Mouse (Mus musculus) stomach, embryonic 15.5 days (tissue): ENCODE measurements around the gene Prrc2c. TPM values are rescaled to one million over a fixed set of nuclear protein-coding genes. Genes with fewer than 3 reads are reported as not detected.
"Not testable (repeated sequence)": the region's sequence is repeated elsewhere in the genome, so short reads cannot be mapped to it uniquely, and the experiment has no call there.

ENCODE experiments used
- ATAC-seq: fragments of 200-750 bp; cut with Nextera tagmentation; 2 replicates; pipeline ENCODE4 v1.8.0; 2017; ENCODE audit warnings: low read depth, moderate number of reproducible peaks, moderate TSS enrichment; ENCODE audit not compliant: insufficient read depth, low FRiP score
- H3K27ac ChIP-seq: fragments of 300-500 bp; sonication (generic); 2 replicates; pipeline ENCODE4 v1.5.1; 2015; ENCODE audit warnings: mild to moderate bottlenecking, inconsistent platforms
- H3K27me3 ChIP-seq: fragments of 300-500 bp; sonication (generic); replicated peaks from 2 replicates; pipeline ENCODE4 v1.6.1; 2015; ENCODE audit warnings: inconsistent platforms
- H3K36me3 ChIP-seq: fragments of 300-500 bp; sonication (generic); 2 replicates; pipeline ENCODE4 v1.6.1; 2015; ENCODE audit warnings: inconsistent platforms
- H3K4me1 ChIP-seq: fragments of 300-500 bp; sonication (generic); 2 replicates; pipeline ENCODE4 v1.6.1; 2015; ENCODE audit warnings: inconsistent platforms
- H3K4me2 ChIP-seq: fragments of 300-500 bp; sonication (generic); 2 replicates; pipeline ENCODE4 v1.6.1; 2015; ENCODE audit warnings: mild to moderate bottlenecking, inconsistent platforms
- H3K4me3 ChIP-seq: fragments of 300-500 bp; sonication (generic); replicated peaks from 2 replicates; pipeline ENCODE4 v1.5.1; 2015; ENCODE audit warnings: inconsistent platforms
- H3K9ac ChIP-seq: fragments of 300-500 bp; sonication (generic); 2 replicates; pipeline ENCODE4 v1.6.1; 2015; ENCODE audit warnings: inconsistent platforms
- H3K9me3 ChIP-seq: fragments of 300-500 bp; sonication (generic); 2 replicates; pipeline ENCODE4 v1.6.1; 2016; ENCODE audit warnings: inconsistent platforms
- WGBS: fragments of 180-500 bp; shearing (Covaris S2); methylation state at CpG from one replicate; pipeline ENCODE4 v1.1.7; 2015; 5-methylcytosine and 5-hydroxymethylcytosine counted together
- polyA plus RNA-seq: library from polyadenylated mRNA; unstranded; fragments of >200 nt; fragmentation: Nextera tagmentation; extraction: Ambion mirVana; gene quantifications from 2 replicates; pipeline ENCODE4 v1.2.1, GENCODE M21; 2015

Prrc2c gene
- 125 and 144 TPM in 2 replicates for polyA plus RNA-seq

DNA sequence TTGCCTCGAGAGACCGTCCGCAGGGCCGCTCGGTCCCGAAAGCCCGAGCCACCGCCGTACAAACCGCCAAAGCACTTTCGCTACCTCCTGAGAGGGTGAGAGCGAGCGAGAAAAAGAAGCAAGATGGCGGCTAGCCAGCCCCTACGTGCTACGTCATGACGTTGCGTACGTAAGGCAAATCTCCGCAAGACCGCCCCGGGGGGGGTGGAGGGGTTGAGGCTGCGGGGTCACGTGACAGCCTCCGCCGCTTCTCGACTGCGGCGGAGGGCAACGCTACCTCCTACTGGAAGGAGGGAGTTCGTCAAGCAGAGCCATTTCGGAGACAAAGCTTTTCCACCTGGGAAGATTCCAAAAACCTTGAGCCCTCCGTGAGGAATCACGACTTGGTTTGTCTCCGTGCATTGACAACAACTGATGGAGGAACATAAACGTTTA is at the start of gene Prrc2c:
TSS of gene Prrc2c (minus strand) at position 156 of the 435 bp plus-strand sequence.
- H3K27me3 ChIP-seq = no peaks in the 10 kb centered on the region
- H3K9me3 ChIP-seq = no peaks in the 10 kb centered on the region
- WGBS = under 1% methylated on average over 36 of the region's 36 CpGs
- no peaks in the 10 kb centered on the region for H3K36me3 ChIP-seq
- H3K27ac ChIP-seq = peak within 1 kb of the TSS; percentile 100
- H3K4me3 ChIP-seq = peak within 1 kb of the TSS; percentile 99
- H3K4me1 ChIP-seq = no peaks in the 10 kb centered on the region
- peak within 1 kb of the TSS; percentile 63 for H3K4me2 ChIP-seq
- peak within 1 kb of the TSS; percentile 99 for H3K9ac ChIP-seq
- peak; percentile 96 for ATAC-seq

DNA sequence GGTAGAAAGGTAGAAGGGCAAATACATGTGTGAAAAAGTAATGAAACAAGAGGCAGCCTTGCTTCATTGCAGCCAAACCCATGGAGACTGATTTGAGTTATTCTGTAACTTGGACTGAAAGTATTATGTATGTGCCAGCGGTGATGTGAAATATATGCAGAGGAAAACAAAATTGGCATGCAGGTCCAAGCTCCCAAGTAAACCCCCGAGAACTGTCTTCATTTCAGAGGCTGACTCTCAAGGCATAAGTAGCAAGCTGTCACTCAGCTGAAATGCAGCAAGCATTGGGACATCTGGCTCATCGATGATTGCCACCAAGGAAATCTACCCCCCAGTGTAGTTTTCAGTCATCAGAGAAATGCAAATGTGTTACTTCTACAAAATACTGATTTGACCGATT is 44.9 kb upstream of the Prrc2c start:
- WGBS = 78% methylated on average over 4 of the region's 4 CpGs
- ATAC-seq = no peak

DNA sequence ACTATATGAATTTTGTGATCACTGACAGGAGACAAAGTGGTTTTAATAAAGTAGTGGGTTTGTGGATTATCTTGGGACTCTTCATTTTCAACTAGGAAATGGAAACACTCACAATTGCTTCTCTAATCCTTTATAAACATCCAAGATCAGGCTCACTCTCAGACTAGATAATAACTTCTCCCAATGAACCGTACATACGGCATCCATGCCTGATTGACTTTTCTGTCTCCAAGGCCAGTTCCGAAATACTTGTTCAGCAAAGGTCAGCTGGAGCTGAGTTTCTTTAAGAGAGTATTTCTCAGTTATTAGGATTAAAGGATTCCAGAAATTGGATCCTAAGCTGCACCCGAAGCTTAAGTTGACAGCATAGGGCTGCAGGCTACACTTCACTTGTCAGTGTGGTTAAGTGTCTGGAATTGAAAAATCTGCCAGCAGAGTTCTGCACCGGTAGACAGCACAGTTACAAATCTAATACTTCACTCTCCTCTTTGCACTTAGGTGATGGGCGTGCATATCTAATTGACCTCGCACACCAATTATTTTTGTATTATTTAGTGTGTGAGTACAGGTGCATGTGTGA is 43.4 kb upstream of the Prrc2c start:
- Histone ChIP-seq H3K36me3 (no peaks in the 10 kb centered on the region), H3K4me2 (no peak overlapping the region), H3K9ac (no peak overlapping the region), H3K9me3 (no peaks in the 10 kb centered on the region), H3K27me3 (no peaks in the 10 kb centered on the region), H3K27ac (no peak overlapping the region), H3K4me3 (no peak overlapping the region), H3K4me1 (no peaks in the 10 kb centered on the region)
- no peak for ATAC-seq
- 75% methylated on average over 7 of the region's 7 CpGs for WGBS

More for the DNA sequence above, 44.9 kb upstream of the Prrc2c start:
- Histone ChIP-seq H3K27ac (no peak overlapping the region), H3K4me1 (no peaks in the 10 kb centered on the region), H3K9ac (no peak overlapping the region), H3K27me3 (no peaks in the 10 kb centered on the region), H3K9me3 (no peaks in the 10 kb centered on the region), H3K4me2 (no peak overlapping the region), H3K36me3 (no peaks in the 10 kb centered on the region), H3K4me3 (no peak overlapping the region)

DNA sequence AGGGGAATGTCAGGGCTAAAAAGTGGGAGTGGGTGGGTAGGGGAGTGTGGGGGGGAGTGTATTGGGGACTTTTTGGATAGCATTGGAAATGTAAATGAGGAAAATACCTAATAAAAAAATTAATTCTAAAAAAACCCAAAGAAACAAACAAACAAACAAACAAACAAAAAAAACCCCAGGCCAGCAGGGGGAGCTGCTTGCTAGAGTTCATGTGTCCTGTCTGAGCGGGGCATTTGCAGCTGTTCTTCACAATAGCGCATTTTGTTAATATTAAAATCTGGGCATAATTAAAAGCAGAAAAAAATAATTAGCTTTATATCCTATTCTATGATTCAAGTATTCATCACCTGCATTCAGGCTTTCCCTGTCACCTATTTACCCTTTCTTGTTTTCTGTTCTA is 40.7 kb upstream of the Prrc2c start:
- ATAC-seq, H3K4me1 ChIP-seq, H3K9ac ChIP-seq, H3K4me3 ChIP-seq, H3K36me3 ChIP-seq, H3K27ac ChIP-seq, H3K9me3 ChIP-seq, H3K27me3 ChIP-seq, H3K4me2 ChIP-seq: not testable (repeated sequence)
- WGBS = 90% methylated on average over 2 of the region's 2 CpGs

DNA sequence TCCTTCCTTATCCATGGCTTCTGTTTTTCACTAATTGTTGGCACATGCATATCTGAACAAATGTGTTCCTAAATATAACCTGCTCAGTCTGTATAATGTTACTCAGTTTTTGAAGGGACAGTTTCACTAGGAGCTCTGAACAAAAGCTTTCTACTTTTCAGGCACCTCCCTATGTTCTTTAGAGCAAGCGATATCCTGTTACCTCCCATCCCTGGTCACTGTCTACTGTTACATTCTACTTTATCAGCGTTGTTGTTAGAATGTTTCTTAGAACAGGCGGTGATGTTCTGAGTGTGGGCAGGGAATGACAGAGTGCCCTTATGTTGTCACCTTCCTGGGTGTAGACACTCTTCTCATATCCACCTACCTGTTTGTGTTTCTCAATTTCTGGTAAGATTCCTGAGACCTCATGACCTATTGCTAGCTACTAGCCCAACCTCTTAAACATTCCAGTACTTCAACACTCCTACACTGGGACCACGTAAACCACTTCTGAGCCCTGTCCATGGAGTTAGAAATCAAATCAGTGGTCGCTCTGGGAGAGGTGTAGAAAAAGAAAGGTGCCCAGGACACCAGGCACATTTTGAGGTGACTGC is 37.7 kb upstream of the Prrc2c start:
- Histone ChIP-seq H3K9ac (no peak overlapping the region), H3K4me2 (no peak overlapping the region), H3K9me3 (no peaks in the 10 kb centered on the region), H3K27me3 (no peaks in the 10 kb centered on the region), H3K27ac (no peak overlapping the region), H3K36me3 (no peaks in the 10 kb centered on the region), H3K4me1 (no peaks in the 10 kb centered on the region), H3K4me3 (no peak overlapping the region)
- WGBS = 83% methylated on average over 5 of the region's 5 CpGs
- no peak for ATAC-seq

DNA sequence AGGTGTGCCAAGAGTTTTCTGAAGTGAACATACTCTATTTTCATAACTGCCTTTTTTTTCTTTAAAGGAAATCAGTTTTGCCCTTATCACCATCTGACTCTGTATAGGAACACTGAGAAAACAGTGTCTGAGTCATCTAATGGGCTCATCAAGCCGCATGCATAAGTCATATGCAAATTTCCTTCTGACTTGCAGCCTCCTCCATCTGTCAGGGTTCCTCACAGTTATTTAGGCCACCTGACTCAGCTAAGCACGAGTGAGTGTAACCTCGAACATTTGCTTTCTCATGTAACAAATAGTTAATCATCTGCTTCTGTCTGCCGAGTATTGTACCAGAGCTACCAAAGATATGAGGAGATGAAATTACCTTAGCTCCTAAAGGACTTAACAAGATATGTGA is 33.3 kb upstream of the Prrc2c start:
- Histone ChIP-seq H3K4me3 (no peak overlapping the region), H3K4me2 (no peak overlapping the region), H3K36me3 (no peaks in the 10 kb centered on the region), H3K9me3 (no peaks in the 10 kb centered on the region), H3K27me3 (no peaks in the 10 kb centered on the region), H3K27ac (no peak overlapping the region), H3K9ac (no peak overlapping the region), H3K4me1 (no peaks in the 10 kb centered on the region)
- no peak for ATAC-seq
- WGBS = 58% methylated on average over 4 of the region's 4 CpGs

DNA sequence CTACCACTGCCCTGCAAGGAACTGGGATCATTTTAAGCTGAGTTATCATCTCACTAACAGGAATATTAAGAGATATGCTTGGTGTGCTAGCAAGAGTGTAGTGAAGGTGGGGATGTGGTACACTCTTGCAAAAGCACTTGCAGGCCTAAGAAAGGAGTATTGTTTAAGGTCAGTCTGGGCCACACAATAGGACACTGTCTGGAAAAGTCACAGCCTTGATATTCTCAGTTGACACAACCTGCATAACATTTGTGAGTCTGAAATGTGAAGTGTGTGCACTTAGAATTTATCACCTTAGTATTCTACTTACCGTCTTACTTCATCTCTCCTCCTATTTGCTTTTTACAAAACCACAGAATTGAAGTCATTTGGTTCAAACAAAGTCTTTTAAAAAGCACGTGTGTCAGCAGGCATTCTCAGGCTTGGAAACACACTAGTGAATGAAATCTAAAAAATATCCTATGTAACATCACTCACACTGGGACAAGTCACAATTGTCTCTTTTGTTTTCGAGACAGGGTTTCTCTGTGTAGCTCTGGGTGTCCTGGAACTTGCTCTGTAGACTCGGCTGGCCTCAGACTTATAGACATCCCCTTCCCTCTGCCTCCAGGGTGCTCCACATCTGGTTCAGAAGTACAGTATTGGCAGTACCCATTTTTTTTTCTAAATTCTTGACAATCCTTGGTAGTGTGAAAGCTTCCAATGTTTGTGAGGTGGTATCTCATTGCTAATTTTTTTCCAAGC is 31.4 kb upstream of the Prrc2c start:
- WGBS = 62% methylated on average over 4 of the region's 4 CpGs
- no peak overlapping the region for H3K27ac ChIP-seq

DNA sequence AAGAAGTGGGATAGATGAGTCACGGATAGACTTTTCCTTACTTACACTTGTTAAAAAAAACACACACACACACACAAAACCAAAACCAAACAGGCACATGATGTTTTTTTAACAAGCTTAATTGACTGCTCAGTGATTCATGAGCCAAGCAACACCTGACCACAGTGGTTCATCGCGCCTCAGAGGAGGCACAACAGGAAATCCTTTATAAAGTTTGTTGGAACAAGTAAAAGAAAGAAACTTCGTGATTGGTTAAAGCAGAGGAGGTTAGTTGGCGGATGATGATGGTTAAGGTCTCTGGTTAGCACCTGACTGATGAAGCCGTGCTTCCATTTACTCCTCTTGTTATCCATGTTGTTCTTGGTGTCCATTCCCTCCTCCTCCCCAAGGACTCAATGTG is 11.7 kb upstream of the Prrc2c start:
- H3K9ac ChIP-seq = no peak overlapping the region
- H3K4me2 ChIP-seq = no peak overlapping the region
- 77% methylated on average over 6 of the region's 6 CpGs for WGBS
- H3K9me3 ChIP-seq = no peaks in the 10 kb centered on the region
- no peaks in the 10 kb centered on the region for H3K4me1 ChIP-seq
- H3K27me3 ChIP-seq = no peaks in the 10 kb centered on the region
- H3K36me3 ChIP-seq = no peaks in the 10 kb centered on the region
- H3K27ac ChIP-seq = no peak overlapping the region
- no peak for ATAC-seq
- H3K4me3 ChIP-seq = no peak overlapping the region

More for the DNA sequence above, 31.4 kb upstream of the Prrc2c start:
- Histone ChIP-seq H3K9me3 (no peaks in the 10 kb centered on the region), H3K9ac (no peak overlapping the region), H3K4me1 (no peaks in the 10 kb centered on the region), H3K4me2 (no peak overlapping the region), H3K27me3 (no peaks in the 10 kb centered on the region), H3K4me3 (no peak overlapping the region), H3K36me3 (no peaks in the 10 kb centered on the region)
- no peak for ATAC-seq

DNA sequence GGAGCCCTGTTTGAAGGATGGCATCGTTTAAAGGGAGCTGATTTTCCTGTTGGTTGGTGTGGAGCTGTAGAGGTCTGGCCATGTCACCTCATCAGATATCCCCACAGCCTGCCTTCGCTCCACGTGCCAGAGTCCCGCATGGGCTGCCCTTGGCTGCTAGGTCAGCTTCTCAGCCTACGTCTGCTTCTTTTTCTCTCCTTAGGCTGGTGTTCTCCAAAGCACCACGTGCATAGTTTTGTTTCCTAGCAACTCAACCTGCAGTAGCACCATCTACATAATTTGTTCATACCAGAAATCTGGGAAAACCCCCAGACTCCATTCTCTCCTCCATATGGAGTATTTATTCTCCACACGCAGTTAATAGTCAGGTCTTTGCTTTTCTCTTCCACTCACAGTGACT is 9.3 kb upstream of the Prrc2c start:
- WGBS = 57% methylated on average over 7 of the region's 7 CpGs
- no peaks in the 10 kb centered on the region for H3K4me1 ChIP-seq
- H3K9ac ChIP-seq = no peak overlapping the region
- H3K27me3 ChIP-seq = no peaks in the 10 kb centered on the region
- no peaks in the 10 kb centered on the region for H3K9me3 ChIP-seq
- no peak for ATAC-seq
- H3K4me2 ChIP-seq = no peak overlapping the region
- H3K27ac ChIP-seq = no peak overlapping the region
- H3K36me3 ChIP-seq = no peaks in the 10 kb centered on the region
- no peak overlapping the region for H3K4me3 ChIP-seq

DNA sequence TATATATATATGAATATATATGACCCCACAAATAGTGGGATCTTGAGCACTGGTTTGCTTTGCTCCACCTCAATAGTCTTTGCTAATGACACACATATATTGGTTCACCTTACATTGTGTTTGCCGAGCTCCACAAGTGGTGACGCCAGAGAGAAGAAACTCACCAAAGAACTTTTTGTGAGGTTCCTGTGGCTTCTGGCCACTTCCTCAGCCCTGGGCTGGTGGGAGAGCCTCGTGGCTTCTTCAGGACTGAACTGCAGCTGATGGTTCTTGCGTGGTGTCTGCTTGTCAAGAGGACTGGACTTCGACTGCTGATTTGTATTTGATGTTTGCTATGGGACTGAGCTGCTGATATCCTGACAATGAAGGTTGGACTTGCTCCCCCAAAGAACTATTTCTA is 8.4 kb upstream of the Prrc2c start:
- Histone ChIP-seq H3K27me3 (no peaks in the 10 kb centered on the region), H3K9me3 (no peaks in the 10 kb centered on the region), H3K27ac (no peak overlapping the region), H3K4me2 (no peak overlapping the region), H3K4me3 (no peak overlapping the region), H3K36me3 (no peaks in the 10 kb centered on the region), H3K4me1 (no peaks in the 10 kb centered on the region), H3K9ac (no peak overlapping the region)
- 65% methylated on average over 5 of the region's 5 CpGs for WGBS
- no peak for ATAC-seq

DNA sequence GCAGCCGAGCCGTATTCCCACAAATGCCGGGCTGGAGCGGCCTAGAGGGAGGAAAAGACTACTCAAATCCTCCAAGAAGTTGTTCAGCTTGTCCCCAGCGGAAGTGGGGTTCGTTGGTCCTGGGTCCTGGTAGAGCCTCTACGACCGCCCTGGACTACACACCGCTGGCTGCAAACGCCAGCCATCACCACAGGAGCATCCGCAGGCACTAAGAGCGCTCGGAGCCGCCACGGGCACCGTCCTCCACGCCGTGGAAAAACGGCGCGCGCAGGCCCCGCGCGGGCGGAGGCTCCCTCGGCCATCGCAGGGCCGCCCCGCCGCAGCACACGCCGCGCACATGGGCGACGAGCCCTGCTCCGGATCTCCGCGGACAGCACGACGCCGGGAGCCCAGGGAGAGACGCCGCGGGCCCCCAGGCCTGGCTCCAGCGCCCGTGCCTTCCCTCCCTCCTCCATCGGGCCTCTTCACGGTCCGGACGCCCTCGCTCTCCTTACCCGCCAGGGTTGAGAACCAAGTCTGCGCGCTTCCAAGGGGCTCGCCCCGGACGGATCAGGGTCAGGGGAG is 443 bp downstream of the Prrc2c start:
- Histone ChIP-seq H3K9ac (peak overlapping the region; percentile 99), H3K9me3 (no peaks in the 10 kb centered on the region), H3K27ac (peak overlapping the region; percentile 100), H3K36me3 (no peaks in the 10 kb centered on the region), H3K4me2 (peak overlapping the region; percentile 63), H3K27me3 (no peaks in the 10 kb centered on the region), H3K4me1 (no peaks in the 10 kb centered on the region), H3K4me3 (peak overlapping the region; percentile 99)
- under 1% methylated on average over 58 of the region's 58 CpGs for WGBS
- ATAC-seq = peak; percentile 82

DNA sequence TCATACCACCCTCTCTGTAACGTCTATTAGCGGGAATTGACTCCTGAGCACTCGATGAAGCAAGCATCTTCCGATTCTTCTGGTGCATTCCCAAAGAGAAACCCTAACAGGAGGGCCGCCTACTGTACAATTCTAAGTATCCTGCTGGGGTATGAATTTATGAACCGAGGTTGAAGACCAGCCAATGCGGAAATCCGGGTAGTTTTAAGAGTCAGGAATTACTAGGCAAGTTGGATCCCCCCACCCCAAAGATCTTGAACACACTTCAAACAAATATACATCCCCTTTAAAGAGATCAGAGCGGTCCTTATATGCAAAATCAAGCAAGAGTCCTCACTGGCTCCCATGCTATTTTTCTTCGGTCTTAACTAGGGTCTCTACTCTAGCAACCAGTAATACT is 950 bp downstream of the Prrc2c start:
- Histone ChIP-seq H3K27ac (peak overlapping the region; percentile 100), H3K27me3 (no peaks in the 10 kb centered on the region), H3K4me2 (peak overlapping the region; percentile 63), H3K9me3 (no peaks in the 10 kb centered on the region), H3K4me1 (no peaks in the 10 kb centered on the region), H3K36me3 (no peaks in the 10 kb centered on the region), H3K4me3 (peak overlapping the region; percentile 99), H3K9ac (peak overlapping the region; percentile 99)
- WGBS = under 1% methylated on average over 10 of the region's 10 CpGs
- ATAC-seq = no peak
